Mouse (Mus musculus) liver, postnatal 0 days (tissue): ENCODE data around the gene Gpr157. TPM values are rescaled to one million over a fixed set of nuclear protein-coding genes. Genes with fewer than 3 reads are reported as not detected.

Source experiments
- ATAC-seq: fragments of 200-750 bp; cut with Nextera tagmentation; 2 replicates; pipeline ENCODE4 v1.8.0; 2017; ENCODE audit warnings: mild to moderate bottlenecking, moderate library complexity
- DNase-seq: peaks from one replicate; pipeline ENCODE4 v3.0.0-alpha.2; 2016
- H3K27ac ChIP-seq: fragments of 300-500 bp; sonication (generic); 2 replicates; pipeline ENCODE4 v1.5.1; 2014; ENCODE audit warnings: antibody characterized with exemption, moderate library complexity, mild to moderate bottlenecking, low read depth
- H3K27me3 ChIP-seq: fragments of 300-500 bp; sonication (generic); 2 replicates; pipeline ENCODE4 v1.6.1; 2014; ENCODE audit warnings: low read length, control low read depth, mixed read lengths; ENCODE audit not compliant: insufficient read depth
- H3K36me3 ChIP-seq: fragments of 300-500 bp; sonication (generic); replicated peaks from 2 replicates; pipeline ENCODE4 v1.6.1; 2014; ENCODE audit warnings: mild to moderate bottlenecking, control low read depth, low read length, moderate library complexity, mixed read lengths; ENCODE audit not compliant: insufficient read depth
- H3K4me1 ChIP-seq: fragments of 300-500 bp; sonication (generic); 2 replicates; pipeline ENCODE4 v1.6.1; 2014; ENCODE audit warnings: antibody characterized with exemption, mild to moderate bottlenecking, control low read depth; ENCODE audit not compliant: insufficient read depth
- H3K4me2 ChIP-seq: fragments of 300-500 bp; sonication (generic); 2 replicates; pipeline ENCODE4 v1.6.1; 2014; ENCODE audit warnings: low read depth, mild to moderate bottlenecking, low read length, moderate library complexity, mixed read lengths
- H3K4me3 ChIP-seq: fragments of 300-500 bp; sonication (generic); 2 replicates; pipeline ENCODE4 v1.5.1; 2014; ENCODE audit warnings: low read depth, low read length
- H3K9ac ChIP-seq: fragments of 300-500 bp; sonication (generic); replicated peaks from 2 replicates; pipeline ENCODE4 v1.6.1; 2014; ENCODE audit warnings: mild to moderate bottlenecking, moderate library complexity
- H3K9me3 ChIP-seq: fragments of 300-500 bp; sonication (generic); 2 replicates; pipeline ENCODE4 v1.6.1; 2016; ENCODE audit warnings: mild to moderate bottlenecking, control low read depth, low read length, mixed read lengths
- CTCF ChIP-seq: sonication (generic); IDR thresholded peaks from 2 replicates; pipeline ENCODE4 v1.5.1; 2016; ENCODE audit warnings: antibody characterized with exemption, low read depth
- EP300 ChIP-seq: IDR thresholded peaks from 2 replicates; pipeline ENCODE4 v1.6.1; 2016; ENCODE audit warnings: antibody characterized with exemption, low read depth, mild to moderate bottlenecking
- WGBS: fragments of 180-500 bp; shearing (Covaris S2); extraction: QIAGEN DNeasy Blood & Tissue Kit; methylation state at CpG from one replicate; pipeline ENCODE4 v1.1.7; 2014; ENCODE audit not compliant: insufficient replicate concordance; 5-methylcytosine and 5-hydroxymethylcytosine counted together
- polyA plus RNA-seq: library from polyadenylated mRNA; unstranded; fragments of >200 nt; fragmentation: Nextera tagmentation; extraction: Ambion mirVana; gene quantifications from 2 replicates; pipeline ENCODE4 v1.2.1, GENCODE M21; 2015

Gene Gpr157
- polyA plus RNA-seq, 1 experiment from 2014 or later = 0.33 TPM

DNA sequence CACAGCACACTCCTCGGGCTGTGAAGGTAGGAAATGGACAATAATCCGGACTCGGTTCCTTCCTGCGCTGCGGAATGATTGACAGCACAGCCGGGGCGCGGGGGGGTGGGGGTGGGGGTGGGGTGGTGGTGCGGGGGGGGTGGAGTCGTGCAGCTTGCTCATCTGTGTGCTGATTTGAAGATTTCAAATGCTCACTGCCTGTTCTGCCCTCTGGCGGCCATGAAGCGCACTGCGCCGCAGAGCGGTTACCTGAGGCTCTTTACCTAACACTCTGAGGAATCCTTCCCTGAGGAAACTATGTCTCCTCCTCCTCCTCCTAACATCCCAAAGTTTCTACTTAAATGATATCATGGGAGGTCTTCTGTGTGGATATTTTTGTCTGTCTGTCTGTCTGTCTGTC, 25.7 kb downstream of the Gpr157 start:
- Histone ChIP-seq H3K4me3 (no peak overlapping the region), H3K9ac (no peak overlapping the region), H3K27me3 (no peaks in the 10 kb centered on the region), H3K36me3 (no peaks in the 10 kb centered on the region), H3K4me1 (no peaks in the 10 kb centered on the region), H3K4me2 (no peak overlapping the region), H3K27ac (no peak overlapping the region), H3K9me3 (no peaks in the 10 kb centered on the region)
- TF ChIP-seq CTCF (peak; percentile 82), EP300 (no peak)
- peak; percentile 76 for DNase-seq
- peak; percentile 56 for ATAC-seq
- 5% methylated on average over 11 of the region's 15 CpGs for WGBS

DNA sequence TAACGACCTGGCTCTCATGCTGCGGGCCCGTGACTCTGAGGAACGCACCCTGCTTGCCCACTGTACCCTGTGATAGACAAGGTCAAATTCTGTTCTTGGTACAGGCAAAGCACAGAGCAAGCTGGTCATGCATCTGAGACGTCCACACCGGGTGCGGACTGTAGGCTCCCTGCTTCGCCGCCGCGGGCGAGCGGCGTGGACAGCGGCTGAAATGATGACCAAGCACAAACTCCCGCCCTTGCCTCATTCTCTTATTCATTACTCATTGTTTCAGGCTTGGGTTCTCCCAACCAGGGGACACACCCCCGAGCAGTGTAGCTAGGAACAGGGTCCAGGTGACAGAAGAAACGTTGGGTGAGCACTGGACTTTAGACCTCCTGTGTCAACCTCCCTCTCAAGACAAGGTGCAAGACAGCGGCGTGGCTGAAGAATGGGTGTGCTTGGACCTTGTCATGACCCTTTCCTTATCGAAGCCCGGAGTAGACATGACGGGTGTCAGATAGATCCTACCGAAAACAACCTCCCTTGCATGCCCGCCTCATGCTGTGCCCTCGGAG, 27.4 kb downstream of the Gpr157 start:
- DNase-seq (no peak), ATAC-seq (no peak)
- no peaks in the 10 kb centered on the region for H3K36me3 ChIP-seq
- H3K4me2 ChIP-seq = no peak overlapping the region
- H3K27ac ChIP-seq = no peak overlapping the region
- WGBS = 86% methylated on average over 26 of the region's 26 CpGs
- H3K9me3 ChIP-seq = no peaks in the 10 kb centered on the region
- no peak for TF ChIP-seq EP300
- TF ChIP-seq CTCF = no peak
- no peaks in the 10 kb centered on the region for H3K27me3 ChIP-seq
- H3K9ac ChIP-seq = no peak overlapping the region
- no peak overlapping the region for H3K4me3 ChIP-seq
- H3K4me1 ChIP-seq = 0 out of 2 replicates have a peak, but pooled peaks cover 1% of the 10 kb centered on the region

DNA sequence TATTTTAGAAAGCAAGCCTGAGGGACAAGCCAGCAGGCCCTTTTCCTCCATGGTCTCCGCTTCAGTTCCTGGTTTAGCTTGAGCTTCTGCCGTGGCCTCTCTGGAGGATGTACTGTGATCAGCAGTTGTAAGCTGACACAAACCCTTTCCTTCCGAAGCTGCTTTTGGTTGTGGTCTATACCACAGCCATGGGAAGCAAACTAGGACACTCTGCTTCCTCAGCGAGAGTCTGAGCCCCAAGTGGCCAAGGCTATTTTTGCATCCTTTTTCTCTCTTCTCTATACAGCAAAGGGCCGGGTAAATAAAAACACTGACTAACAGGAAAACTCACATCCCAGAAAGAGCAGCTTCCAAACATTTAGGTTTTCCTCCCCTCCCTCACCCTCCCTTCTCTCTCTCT, 30.1 kb downstream of the Gpr157 start:
- Histone ChIP-seq H3K4me2 (no peak overlapping the region), H3K36me3 (no peaks in the 10 kb centered on the region), H3K9ac (no peak overlapping the region), H3K27me3 (no peaks in the 10 kb centered on the region), H3K9me3 (no peaks in the 10 kb centered on the region), H3K27ac (no peak overlapping the region), H3K4me1 (0 out of 2 replicates have a peak, but pooled peaks cover 5% of the 10 kb centered on the region), H3K4me3 (no peak overlapping the region)
- DNase-seq (peak; percentile 27), ATAC-seq (peak; percentile 26; the same call in 1 of the 2 replicates)
- 12% methylated on average over 5 of the region's 5 CpGs for WGBS
- TF ChIP-seq EP300 (no peak), CTCF (peak; percentile 36; the same call in 1 of the 2 replicates)

DNA sequence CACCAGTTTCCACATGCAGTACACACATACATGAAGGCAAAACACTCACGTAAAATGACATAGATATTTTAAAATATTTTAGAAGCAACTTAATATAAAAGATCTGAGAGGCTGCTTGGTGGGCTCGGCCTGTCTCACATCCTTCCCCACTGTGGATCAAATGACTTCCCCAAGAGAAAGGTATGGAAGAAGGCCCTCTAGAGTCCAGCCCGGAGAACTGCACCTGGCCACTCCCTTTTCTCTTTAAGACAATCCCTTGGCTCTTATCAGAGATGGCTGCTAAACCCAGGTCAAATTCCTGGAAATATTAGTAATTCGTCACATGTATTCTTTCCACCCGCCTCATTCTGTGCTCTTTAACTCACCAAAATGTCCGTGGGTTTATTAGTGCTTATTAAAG, 31.0 kb downstream of the Gpr157 start:
- no peak for ATAC-seq
- no peak overlapping the region for H3K4me2 ChIP-seq
- H3K36me3 ChIP-seq = no peaks in the 10 kb centered on the region
- no peaks in the 10 kb centered on the region for H3K9me3 ChIP-seq
- H3K9ac ChIP-seq = no peak overlapping the region
- TF ChIP-seq EP300 (no peak), CTCF (no peak)
- 0 out of 2 replicates have a peak, but pooled peaks cover 5% of the 10 kb centered on the region for H3K4me1 ChIP-seq
- no peaks in the 10 kb centered on the region for H3K27me3 ChIP-seq
- no peak overlapping the region for H3K4me3 ChIP-seq
- no peak overlapping the region for H3K27ac ChIP-seq
- 57% methylated on average over 6 of the region's 6 CpGs for WGBS
- DNase-seq = no peak

DNA sequence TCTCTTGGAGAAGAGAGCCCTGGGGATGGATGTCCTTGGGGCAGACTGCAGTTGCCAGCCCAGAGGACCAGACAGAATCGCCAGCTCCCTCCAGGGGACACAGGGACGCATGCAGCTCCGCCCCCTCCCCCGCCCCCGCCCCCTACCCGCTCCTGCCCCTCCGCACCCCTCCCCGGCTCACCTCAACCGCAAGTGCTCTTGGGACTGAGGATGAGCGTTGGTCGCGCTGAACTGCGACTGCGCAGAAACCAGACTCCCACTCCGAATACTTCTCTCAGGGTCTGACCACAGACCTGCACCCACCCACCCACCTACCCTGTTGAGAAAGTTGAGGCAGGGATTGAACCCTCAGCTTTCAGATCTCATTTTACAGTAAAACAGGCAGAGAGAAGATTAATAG, 31.9 kb downstream of the Gpr157 start, which contains the start of gene Slc2a5:
TSS of gene Slc2a5 (plus strand) at position 229 of the 400 bp plus-strand sequence.
- ATAC-seq = no peak
- no peaks in the 10 kb centered on the region for H3K27me3 ChIP-seq
- H3K36me3 ChIP-seq = no peaks in the 10 kb centered on the region
- no peaks in the 10 kb centered on the region for H3K9me3 ChIP-seq
- no peak within 1 kb of the TSS for H3K4me2 ChIP-seq
- WGBS = 24% methylated on average over 12 of the region's 15 CpGs
- TF ChIP-seq CTCF (no peak), EP300 (no peak)
- H3K4me1 ChIP-seq = 0 out of 2 replicates have a peak, but pooled peaks cover 5% of the 10 kb centered on the region
- H3K27ac ChIP-seq = no peak within 1 kb of the TSS
- no peak within 1 kb of the TSS for H3K4me3 ChIP-seq
- DNase-seq = no peak
- H3K9ac ChIP-seq = no peak within 1 kb of the TSS

DNA sequence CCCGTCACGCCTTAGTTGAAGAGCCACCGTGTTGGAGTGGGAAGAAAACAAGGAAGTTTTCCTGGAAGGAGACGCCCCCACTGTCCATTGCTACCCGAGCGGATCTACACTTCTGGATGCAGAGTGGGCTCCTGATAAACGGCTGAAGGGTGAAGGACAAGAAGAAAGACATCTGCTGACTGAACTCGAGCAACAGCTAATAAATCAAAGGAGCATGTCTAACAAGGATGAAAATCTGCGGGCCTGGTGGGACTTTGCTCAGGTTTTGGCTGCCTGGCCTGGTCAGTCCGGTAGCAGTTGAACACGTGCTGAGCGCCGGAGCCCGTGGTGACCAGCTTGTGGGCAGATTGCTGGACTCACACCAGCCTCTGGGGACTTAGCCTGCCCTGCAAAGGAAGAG, 32.5 kb downstream of the Gpr157 start:
- no peaks in the 10 kb centered on the region for H3K27me3 ChIP-seq
- TF ChIP-seq CTCF (no peak), EP300 (no peak)
- ATAC-seq (no peak), DNase-seq (no peak)
- no peak overlapping the region for H3K9ac ChIP-seq
- 63% methylated on average over 14 of the region's 14 CpGs for WGBS
- no peaks in the 10 kb centered on the region for H3K9me3 ChIP-seq
- no peak overlapping the region for H3K4me3 ChIP-seq
- no peaks in the 10 kb centered on the region for H3K36me3 ChIP-seq
- 0 out of 2 replicates have a peak, but pooled peaks cover 5% of the 10 kb centered on the region for H3K4me1 ChIP-seq
- no peak overlapping the region for H3K27ac ChIP-seq
- H3K4me2 ChIP-seq = no peak overlapping the region
